Mouse (Mus musculus): ENCODE measurements around the gene Bdkrb2. TPM values are rescaled to one million over a fixed set of nuclear protein-coding genes. Genes with fewer than 3 reads are reported as not detected.

Gene Bdkrb2
- not detected for total RNA-seq (2023)

GRCm38 (mm10) chr12:105562936-105563680, at the start of gene Bdkrb2:
Gene Bdkrb2, plus strand, starts transcription at chr12:105563226.

GRCm38 (mm10) chr12:105602581-105603210, 39.7 kb downstream of the Bdkrb2 start, which contains the start of gene Bdkrb1:
Gene Bdkrb1, plus strand, starts transcription at chr12:105603085.

Other genes with a start within 250 kb of the Bdkrb2 start
- gene Tunar, start 229.4 kb upstream of the Bdkrb2 start, total RNA-seq (2023) = not detected
- gene D430019H16Rik, start 109.4 kb upstream of the Bdkrb2 start, total RNA-seq (2023) = not detected
- not detected for gene Bdkrb1, start 39.9 kb downstream of the Bdkrb2 start, total RNA-seq (2023)
- gene Gskip, start 121.6 kb downstream of the Bdkrb2 start, total RNA-seq (2023) = 10 to 100 TPM; 10.9 to 12.6 TPM
- gene Atg2b, start 122.0 kb downstream of the Bdkrb2 start, total RNA-seq (2023) = 10 to 100 TPM; 24.5 to 27.4 TPM
- gene Ak7, start 142.8 kb downstream of the Bdkrb2 start, total RNA-seq (2023) = not detected
- 100 to 1,000 TPM; 160 to 183 TPM for gene Papola, start 221.5 kb downstream of the Bdkrb2 start, total RNA-seq (2023)

Data from monocyte, adult 59 days (primary cell).